Mouse (Mus musculus) limb, embryonic 14.5 days (tissue): ENCODE results near the gene Neu2. TPM values are rescaled to one million over a fixed set of nuclear protein-coding genes. Genes with fewer than 3 reads are reported as not detected.

Experiments
- ATAC-seq: fragments of 200-750 bp; cut with Nextera tagmentation; 2 replicates; pipeline ENCODE4 v1.8.0; 2017; ENCODE audit warnings: low read depth, moderate number of reproducible peaks, moderate TSS enrichment; ENCODE audit not compliant: low FRiP score
- DNase-seq: peaks from one replicate; pipeline ENCODE4 v3.0.0-alpha.2; 2015; ENCODE audit warnings: low spot score
- H3K27ac ChIP-seq: fragments of 300-500 bp; sonication (generic); replicated peaks from 2 replicates; pipeline ENCODE4 v1.5.1; 2014; ENCODE audit warnings: low read depth, mild to moderate bottlenecking, low read length, moderate library complexity, mixed read lengths
- H3K27me3 ChIP-seq: fragments of 300-500 bp; sonication (generic); 2 replicates; pipeline ENCODE4 v1.6.1; 2014; ENCODE audit warnings: low read length, mixed read lengths; ENCODE audit not compliant: control insufficient read depth, insufficient read depth
- H3K36me3 ChIP-seq: fragments of 300-500 bp; sonication (generic); 2 replicates; pipeline ENCODE4 v1.6.1; 2014; ENCODE audit warnings: mild to moderate bottlenecking, low read length, moderate library complexity, mixed read lengths; ENCODE audit not compliant: control insufficient read depth, insufficient read depth
- H3K4me1 ChIP-seq: fragments of 300-500 bp; sonication (generic); 2 replicates; pipeline ENCODE4 v1.6.1; 2014; ENCODE audit warnings: antibody characterized with exemption, low read length, mixed read lengths; ENCODE audit not compliant: control insufficient read depth, insufficient read depth
- H3K4me2 ChIP-seq: fragments of 300-500 bp; sonication (generic); replicated peaks from 2 replicates; pipeline ENCODE4 v1.6.1; 2014; ENCODE audit warnings: low read depth, mild to moderate bottlenecking, low read length, moderate library complexity; ENCODE audit not compliant: severe bottlenecking
- H3K4me3 ChIP-seq: fragments of 300-500 bp; sonication (generic); replicated peaks from 2 replicates; pipeline ENCODE4 v1.5.1; 2014; ENCODE audit warnings: low read length
- H3K9ac ChIP-seq: fragments of 300-500 bp; sonication (generic); 2 replicates; pipeline ENCODE4 v1.6.1; 2014; ENCODE audit warnings: mild to moderate bottlenecking, low read depth, low read length, moderate library complexity; ENCODE audit not compliant: severe bottlenecking
- H3K9me3 ChIP-seq: fragments of 300-500 bp; sonication (generic); 2 replicates; pipeline ENCODE4 v1.6.1; 2016; ENCODE audit warnings: low read length; ENCODE audit not compliant: control insufficient read depth
- POLR2A ChIP-seq: fragments of 200-500 bp; IDR thresholded peaks from 2 replicates; pipeline ENCODE4 v1.8.0; 2012; ENCODE audit warnings: inconsistent platforms, mild to moderate bottlenecking, moderate library complexity, borderline replicate concordance; ENCODE audit not compliant: insufficient read depth, insufficient read length; ENCODE audit errors: extremely low read depth
- WGBS: fragments of 180-500 bp; shearing (Covaris S2); extraction: QIAGEN DNeasy Blood & Tissue Kit; methylation state at CpG from one replicate; pipeline ENCODE4 v1.1.7; 2014; 5-methylcytosine and 5-hydroxymethylcytosine counted together
- polyA plus RNA-seq, 2 experiments: library from polyadenylated mRNA; depleted of rRNA in 1 of 2; stranded (reverse) in 1 of 2; unstranded in 1 of 2; fragments of >200 nt; fragmentation: Nextera tagmentation in 1 of 2; extraction: Ambion mirVana in 1 of 2; gene quantifications; 2 replicates each; pipeline versions ENCODE4 v1.2.1 to v1.2.3; 2012 to 2014

The Neu2 gene
- polyA plus RNA-seq, 2 experiments: 0.04 TPM; not detected in 1

GRCm38 (mm10) chr1:87534118-87534517 is 24.4 kb downstream of the Neu2 start:
- ATAC-seq: no peak
- no peaks in the 10 kb centered on the region for H3K36me3 ChIP-seq
- TF ChIP-seq POLR2A: no peak
- DNase-seq: no peak
- H3K4me1 ChIP-seq: no peaks in the 10 kb centered on the region
- H3K4me2 ChIP-seq: no peak overlapping the region
- H3K9me3 ChIP-seq: no peaks in the 10 kb centered on the region
- 66% methylated on average over 3 of the region's 3 CpGs for WGBS
- no peak overlapping the region for H3K27ac ChIP-seq
- no peaks in the 10 kb centered on the region for H3K27me3 ChIP-seq
- H3K4me3 ChIP-seq: no peak overlapping the region
- no peak overlapping the region for H3K9ac ChIP-seq

GRCm38 (mm10) chr1:87537008-87537407 is 27.3 kb downstream of the Neu2 start:
- H3K9ac ChIP-seq: no peak overlapping the region
- H3K4me1 ChIP-seq: no peaks in the 10 kb centered on the region
- H3K27ac ChIP-seq: no peak overlapping the region
- no peak for ATAC-seq
- WGBS: 97% methylated on average over 1 of the region's 1 CpGs
- no peak for DNase-seq
- H3K27me3 ChIP-seq: no peaks in the 10 kb centered on the region
- no peak overlapping the region for H3K4me2 ChIP-seq
- TF ChIP-seq POLR2A: no peak
- H3K36me3 ChIP-seq: no peaks in the 10 kb centered on the region
- H3K9me3 ChIP-seq: no peaks in the 10 kb centered on the region
- no peak overlapping the region for H3K4me3 ChIP-seq

GRCm38 (mm10) chr1:87541614-87542013 is 31.9 kb downstream of the Neu2 start:
- Histone ChIP-seq H3K36me3 (no peaks in the 10 kb centered on the region), H3K4me1 (no peaks in the 10 kb centered on the region), H3K27ac (no peak overlapping the region), H3K4me3 (no peak overlapping the region), H3K27me3 (no peaks in the 10 kb centered on the region), H3K9me3 (no peaks in the 10 kb centered on the region), H3K4me2 (no peak overlapping the region), H3K9ac (no peak overlapping the region)
- ATAC-seq (no peak), DNase-seq (no peak)
- no peak for TF ChIP-seq POLR2A
- WGBS: 33% methylated on average over 7 of the region's 7 CpGs

GRCm38 (mm10) chr1:87551008-87551407 is 41.3 kb downstream of the Neu2 start:
- Histone ChIP-seq H3K4me3 (no peak overlapping the region), H3K4me1 (no peaks in the 10 kb centered on the region), H3K36me3 (no peaks in the 10 kb centered on the region), H3K9ac (no peak overlapping the region), H3K27me3 (no peaks in the 10 kb centered on the region), H3K27ac (no peak overlapping the region), H3K4me2 (no peak overlapping the region), H3K9me3 (no peaks in the 10 kb centered on the region)
- no peak for DNase-seq
- WGBS: 91% methylated on average over 3 of the region's 3 CpGs
- no peak for TF ChIP-seq POLR2A
- ATAC-seq: no peak

GRCm38 (mm10) chr1:87553586-87553985 is 43.9 kb downstream of the Neu2 start:
- Histone ChIP-seq H3K36me3 (no peaks in the 10 kb centered on the region), H3K9me3 (no peaks in the 10 kb centered on the region), H3K27me3 (no peaks in the 10 kb centered on the region), H3K9ac (no peak overlapping the region), H3K4me1 (no peaks in the 10 kb centered on the region), H3K4me3 (no peak overlapping the region), H3K27ac (no peak overlapping the region), H3K4me2 (no peak overlapping the region)
- DNase-seq (no peak), ATAC-seq (no peak)
- 72% methylated on average over 1 of the region's 1 CpGs for WGBS
- no peak for TF ChIP-seq POLR2A

GRCm38 (mm10) chr1:87562967-87563366 is 53.3 kb downstream of the Neu2 start:
- Histone ChIP-seq H3K4me1 (no peaks in the 10 kb centered on the region), H3K4me3 (no peak overlapping the region), H3K36me3 (no peaks in the 10 kb centered on the region), H3K9ac (no peak overlapping the region), H3K27ac (no peak overlapping the region), H3K4me2 (no peak overlapping the region), H3K9me3 (no peaks in the 10 kb centered on the region), H3K27me3 (no peaks in the 10 kb centered on the region)
- no peak for DNase-seq
- 72% methylated on average over 3 of the region's 3 CpGs for WGBS
- ATAC-seq: no peak
- no peak for TF ChIP-seq POLR2A
